Mouse (Mus musculus) neural tube, embryonic 11.5 days (tissue): Measurements from ENCODE around the gene Gpx1. TPM values are rescaled to one million over a fixed set of nuclear protein-coding genes. Genes with fewer than 3 reads are reported as not detected.

Experiments used
- ATAC-seq: fragments of 200-750 bp; cut with Nextera tagmentation; 2 replicates; pipeline ENCODE4 v1.8.0; 2017; ENCODE audit warnings: moderate number of reproducible peaks, mild to moderate bottlenecking, moderate TSS enrichment, moderate library complexity; ENCODE audit not compliant: insufficient read depth, low FRiP score, low TSS enrichment
- DNase-seq: peaks from one replicate; pipeline ENCODE4 v3.0.0-alpha.2; 2015; ENCODE audit warnings: low spot score
- H3K27ac ChIP-seq: fragments of 300-500 bp; sonication (generic); 2 replicates; pipeline ENCODE4 v1.5.1; 2014; ENCODE audit warnings: low read depth, mild to moderate bottlenecking, low read length
- H3K27me3 ChIP-seq: fragments of 300-500 bp; sonication (generic); 2 replicates; pipeline ENCODE4 v1.6.1; 2014; ENCODE audit warnings: mild to moderate bottlenecking, low read length, mixed read lengths; ENCODE audit not compliant: control insufficient read depth, insufficient read depth
- H3K36me3 ChIP-seq: fragments of 300-500 bp; sonication (generic); 2 replicates; pipeline ENCODE4 v1.6.1; 2014; ENCODE audit warnings: mild to moderate bottlenecking, low read length, moderate library complexity, mixed read lengths; ENCODE audit not compliant: control insufficient read depth, insufficient read depth
- H3K4me1 ChIP-seq: fragments of 300-500 bp; sonication (generic); 2 replicates; pipeline ENCODE4 v1.6.1; 2014; ENCODE audit warnings: low read length, mixed read lengths; ENCODE audit not compliant: control insufficient read depth, insufficient read depth
- H3K4me2 ChIP-seq: fragments of 300-500 bp; sonication (generic); 2 replicates; pipeline ENCODE4 v1.6.1; 2014; ENCODE audit warnings: low read depth, mild to moderate bottlenecking, moderate library complexity
- H3K4me3 ChIP-seq: fragments of 300-500 bp; sonication (generic); 2 replicates; pipeline ENCODE4 v1.5.1; 2014; ENCODE audit warnings: low read depth, low read length
- H3K9ac ChIP-seq: fragments of 300-500 bp; sonication (generic); 2 replicates; pipeline ENCODE4 v1.6.1; 2014; ENCODE audit warnings: mild to moderate bottlenecking, low read length
- H3K9me3 ChIP-seq: fragments of 300-500 bp; sonication (generic); 2 replicates; pipeline ENCODE4 v1.6.1; 2016; ENCODE audit warnings: low read length; ENCODE audit not compliant: control insufficient read depth
- WGBS: fragments of 180-500 bp; shearing (Covaris S2); extraction: QIAGEN DNeasy Blood & Tissue Kit; methylation state at CpG from one replicate; pipeline ENCODE4 v1.1.7; 2014; 5-methylcytosine and 5-hydroxymethylcytosine counted together
- polyA plus RNA-seq: library from polyadenylated mRNA; unstranded; fragments of >200 nt; fragmentation: Nextera tagmentation; extraction: Ambion mirVana; gene quantifications from 2 replicates; pipeline ENCODE4 v1.2.1, GENCODE M21; 2014

The Gpx1 gene
- 700 and 705 TPM in 2 replicates for polyA plus RNA-seq

- Histone ChIP-seq H3K4me3 (peak within 1 kb of the TSS; percentile 63), H3K27ac (peak within 1 kb of the TSS; percentile 85), H3K9ac (peak within 1 kb of the TSS; percentile 74), H3K9me3 (no peaks in the 10 kb centered on the region), H3K27me3 (no peaks in the 10 kb centered on the region), H3K36me3 (peaks cover 6% of the 10 kb centered on the region), H3K4me1 (peaks cover 9% of the 10 kb centered on the region), H3K4me2 (peak within 1 kb of the TSS; percentile 70)
- under 1% methylated on average over 49 of the region's 49 CpGs for WGBS
- ATAC-seq (peak; percentile 97), DNase-seq (peak; percentile 91)
These were observed at the start of gene Gpx1 for GRCm38 (mm10) chr9:108338886-108339781. Gene Gpx1 (plus strand): TSS chr9:108338903.

- H3K36me3 ChIP-seq = no peaks in the 10 kb centered on the region
- peak overlapping the region; percentile 59; the same call in 1 of the 2 replicates for H3K9ac ChIP-seq
- peak overlapping the region; percentile 54 for H3K4me2 ChIP-seq
- peak overlapping the region; percentile 51; the same call in 1 of the 2 replicates for H3K4me3 ChIP-seq
- no peaks in the 10 kb centered on the region for H3K27me3 ChIP-seq
- DNase-seq (no peak), ATAC-seq (no peak)
- WGBS = 63% methylated on average over 2 of the region's 2 CpGs
- peak overlapping the region; percentile 74; the same call in 1 of the 2 replicates for H3K27ac ChIP-seq
- H3K4me1 ChIP-seq = peaks cover 5% of the 10 kb centered on the region; the same call in 1 of the 2 replicates
- H3K9me3 ChIP-seq = no peaks in the 10 kb centered on the region
These were observed 49.4 kb upstream of the Gpx1 start for GRCm38 (mm10) chr9:108289347-108289746.

GRCm38 (mm10) chr9:108290016-108290750, 48.5 kb upstream of the Gpx1 start, which contains the start of gene Nicn1:
Gene Nicn1 (plus strand): TSS chr9:108290429.
- H3K36me3 ChIP-seq = no peaks in the 10 kb centered on the region
- H3K4me1 ChIP-seq = peaks cover 5% of the 10 kb centered on the region; the same call in 1 of the 2 replicates
- ATAC-seq (peak; percentile 96), DNase-seq (peak; percentile 90)
- peak within 1 kb of the TSS; percentile 74 for H3K27ac ChIP-seq
- H3K27me3 ChIP-seq = no peaks in the 10 kb centered on the region
- H3K4me2 ChIP-seq = peak within 1 kb of the TSS; percentile 74
- no peaks in the 10 kb centered on the region for H3K9me3 ChIP-seq
- under 1% methylated on average over 32 of the region's 32 CpGs for WGBS
- H3K4me3 ChIP-seq = peak within 1 kb of the TSS; percentile 51
- H3K9ac ChIP-seq = peak within 1 kb of the TSS; percentile 59

GRCm38 (mm10) chr9:108290773-108291172, 47.9 kb upstream of the Gpx1 start:
- H3K4me2 ChIP-seq = peak overlapping the region; percentile 74
- H3K36me3 ChIP-seq = no peaks in the 10 kb centered on the region
- H3K4me1 ChIP-seq = peaks cover 5% of the 10 kb centered on the region; the same call in 1 of the 2 replicates
- H3K9ac ChIP-seq = peak overlapping the region; percentile 59
- peak overlapping the region; percentile 51 for H3K4me3 ChIP-seq
- no peak for ATAC-seq
- H3K27ac ChIP-seq = no peak overlapping the region
- no peaks in the 10 kb centered on the region for H3K9me3 ChIP-seq
- 49% methylated on average over 6 of the region's 6 CpGs for WGBS
- DNase-seq = no peak
- H3K27me3 ChIP-seq = no peaks in the 10 kb centered on the region

- Histone ChIP-seq H3K27ac (peak within 1 kb of the TSS; percentile 34; the same call in 1 of the 2 replicates), H3K9me3 (no peaks in the 10 kb centered on the region), H3K36me3 (no peaks in the 10 kb centered on the region), H3K4me1 (peaks cover 7% of the 10 kb centered on the region), H3K27me3 (no peaks in the 10 kb centered on the region), H3K9ac (peak within 1 kb of the TSS; percentile 55), H3K4me2 (peak within 1 kb of the TSS; percentile 52), H3K4me3 (peak within 1 kb of the TSS; percentile 34)
- ATAC-seq = peak; percentile 83
- 22% methylated on average over 18 of the region's 18 CpGs for WGBS
- DNase-seq = peak; percentile 70
These were observed 42.0 kb upstream of the Gpx1 start, which contains the start of gene Amt for GRCm38 (mm10) chr9:108296453-108297355. Gene Amt (plus strand): TSS chr9:108296853.

- Histone ChIP-seq H3K4me3 (no peak overlapping the region), H3K9me3 (no peaks in the 10 kb centered on the region), H3K9ac (no peak overlapping the region), H3K4me1 (peaks cover 10% of the 10 kb centered on the region), H3K36me3 (peaks cover 2% of the 10 kb centered on the region; the same call in 1 of the 2 replicates), H3K27me3 (no peaks in the 10 kb centered on the region), H3K27ac (no peak overlapping the region), H3K4me2 (no peak overlapping the region)
- ATAC-seq = no peak
- 74% methylated on average over 3 of the region's 3 CpGs for WGBS
- no peak for DNase-seq
These were observed 36.9 kb upstream of the Gpx1 start for GRCm38 (mm10) chr9:108301853-108302252.

- no peaks in the 10 kb centered on the region for H3K9me3 ChIP-seq
- no peak overlapping the region for H3K27ac ChIP-seq
- 92% methylated on average over 4 of the region's 4 CpGs for WGBS
- peak overlapping the region; percentile 86 for H3K4me2 ChIP-seq
- no peak for DNase-seq
- no peaks in the 10 kb centered on the region for H3K27me3 ChIP-seq
- ATAC-seq = no peak
- H3K36me3 ChIP-seq = peaks cover 2% of the 10 kb centered on the region; the same call in 1 of the 2 replicates
- no peak overlapping the region for H3K9ac ChIP-seq
- H3K4me1 ChIP-seq = peaks cover 18% of the 10 kb centered on the region
- peak overlapping the region; percentile 92; the same call in 1 of the 2 replicates for H3K4me3 ChIP-seq
These were observed 34.0 kb upstream of the Gpx1 start for GRCm38 (mm10) chr9:108304716-108305115.
